In the genomic region with DNA sequence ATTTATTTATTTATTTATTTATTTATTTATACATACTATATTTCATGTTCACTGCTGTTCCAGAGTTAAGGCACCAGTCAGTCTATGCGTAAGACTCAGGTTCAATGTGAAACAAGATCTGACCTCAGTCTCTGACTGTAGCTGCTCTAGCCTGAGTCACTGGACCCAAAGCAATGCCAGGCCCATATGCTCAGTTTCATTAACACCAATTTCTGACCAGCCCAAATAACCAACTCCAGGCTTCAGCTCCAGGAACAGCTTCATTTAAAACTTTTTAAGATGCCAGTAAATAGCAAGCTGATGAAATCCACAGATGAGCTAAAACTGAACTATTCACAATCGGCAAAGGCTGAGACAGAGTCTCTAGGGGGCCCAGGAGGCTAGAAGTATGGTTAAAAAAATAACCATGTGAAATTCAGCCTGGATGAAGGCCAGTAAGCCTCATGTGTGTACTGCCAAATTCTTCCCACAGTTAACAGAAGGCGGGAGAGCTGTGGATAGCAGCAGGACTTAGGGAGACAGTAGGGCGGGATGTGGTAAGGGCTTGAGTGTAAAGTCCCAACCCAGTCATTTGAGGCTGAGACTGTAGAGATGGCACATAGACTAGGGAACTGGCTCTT, we compare ENCODE assay signal across 12 mouse cellular contexts. TPM values are rescaled to one million over a fixed set of nuclear protein-coding genes. Genes with fewer than 3 reads are reported as not detected.
DNase-seq lines count a peak whose midpoint lies in the region; ATAC-seq lines count a peak whose summit lies in the region.
"Had no signal": no experiment of that assay in that cellular context is flagged by ENCODE, and none has a peak within 500 bp of the region (broad histone marks: within the 10 kb centered on the region; RNA-seq: fewer than 3 reads in every experiment).

No protein-coding gene starts in this region.

- peak; percentile 21 to 47 for DNase-seq in heart, adult 9 months (ENCODE audit: low spot score in 2 of 2)
- DNase-seq in right cerebral cortex, postnatal 10 days (ENCODE audit: low spot score in 2 of 2), result peak; percentile 21 to 24
- no peak for DNase-seq in right cerebral cortex, postnatal 14 days
- peak; percentile 68 for DNase-seq in cerebellum, adult 9-10 months
- DNase-seq in B cell, adult 2 months, result no peak
- DNase-seq in kidney, adult 11 months, result no peak
- DNase-seq: adrenal gland, postnatal 14 days; liver, postnatal 0 days; thymus, postnatal 36 days had no signal

- no peaks in the 10 kb centered on the region for H3K4me1 ChIP-seq in heart, embryonic 11.5 days (ENCODE audit: control insufficient read depth, insufficient read depth, low read length)
- H3K4me1 ChIP-seq: hindbrain, embryonic 12.5 days had no signal

- no peak overlapping the region for H3K9ac ChIP-seq in heart, embryonic 11.5 days (ENCODE audit: low read depth, low read length)
- H3K9ac ChIP-seq: hindbrain, embryonic 12.5 days; liver, postnatal 0 days had no signal

- no peak overlapping the region for H3K27ac ChIP-seq in heart, embryonic 11.5 days (ENCODE audit: low read depth, low read length)
- H3K27ac ChIP-seq: hindbrain, embryonic 12.5 days; kidney, postnatal 0 days had no signal

- ATAC-seq in heart, embryonic 11.5 days (replicated peaks; ENCODE audit: insufficient number of reproducible peaks, low FRiP score, low TSS enrichment), result no peak
- ATAC-seq: liver, postnatal 0 days had no signal

- H3K27me3 ChIP-seq in heart, embryonic 11.5 days (ENCODE audit: control insufficient read depth, insufficient read depth, low read length), result peaks cover 5% of the 10 kb centered on the region; the same call in 1 of the 2 replicates

- H3K9me3 ChIP-seq in heart, embryonic 11.5 days (replicated peaks; ENCODE audit: control insufficient read depth, low read length), result no peaks in the 10 kb centered on the region
- H3K9me3 ChIP-seq: hindbrain, embryonic 12.5 days had no signal

- no peak overlapping the region for H3K4me3 ChIP-seq in heart, embryonic 11.5 days (ENCODE audit: low read depth, low read length)
- H3K4me3 ChIP-seq: hindbrain, embryonic 12.5 days had no signal

- no peak overlapping the region for H3K4me2 ChIP-seq in heart, embryonic 11.5 days
- H3K4me2 ChIP-seq: hindbrain, embryonic 12.5 days had no signal

- no peaks in the 10 kb centered on the region for H3K36me3 ChIP-seq in heart, embryonic 11.5 days (ENCODE audit: control insufficient read depth, insufficient read depth, low read length)
- H3K36me3 ChIP-seq: hindbrain, embryonic 12.5 days had no signal

- 85% methylated on average over 4 of the region's 4 CpGs for WGBS in heart, embryonic 11.5 days (ENCODE audit: insufficient replicate concordance)

RNA-seq across cellular contexts. Expression of gene Xpnpep2, which starts 31.6 kb away (rescaled TPM):
- 0.55 and 0.72 TPM in 2 replicates for polyA plus RNA-seq in heart, embryonic 11.5 days (2014; fragmentation: Nextera tagmentation; extraction: Ambion mirVana)

RNA-seq across cellular contexts. Expression of gene Apln, which starts 42.3 kb away (rescaled TPM):
- 0.84 and 0.93 TPM in 2 replicates for polyA plus RNA-seq in heart, embryonic 11.5 days (2014; fragmentation: Nextera tagmentation; extraction: Ambion mirVana)

Comparison
In these comparisons a context has a peak if more than half of its experiments do, and no peak if none do; other contexts are left out.
1. DNase-seq: peak in heart, adult 9 months (2 of 2), right cerebral cortex, postnatal 10 days (2 of 2) and cerebellum, adult 9-10 months (single experiment); none in right cerebral cortex, postnatal 14 days (single experiment), B cell, adult 2 months (0 of 2) and kidney, adult 11 months (single experiment).